Mouse (Mus musculus) olfactory bulb, adult 2 months (tissue): ENCODE results near the gene Lrrc63.

Experiments
- CTCF ChIP-seq: fragments of 200-500 bp; IDR thresholded peaks from 2 replicates; pipeline ENCODE4 v1.5.1; 2012; ENCODE audit warnings: low read depth, mild to moderate bottlenecking, low read length, moderate library complexity; ENCODE audit not compliant: insufficient read depth
- POLR2A ChIP-seq: fragments of 200-500 bp; IDR thresholded peaks from 2 replicates; pipeline ENCODE4 v1.6.1; 2012; ENCODE audit warnings: mild to moderate bottlenecking, low read depth, low read length, moderate library complexity; ENCODE audit not compliant: insufficient read depth

- TF ChIP-seq CTCF = no peak
- TF ChIP-seq POLR2A = no peak
Observed at GRCm38 (mm10) chr14:75170546-75170945, 39.9 kb upstream of the Lrrc63 start.
